Mouse (Mus musculus) embryonic fibroblast, embryonic 13.5 days (primary cell): ENCODE results near the gene Chpf2.

ENCODE experiments used
- CTCF ChIP-seq: IDR thresholded peaks from 2 replicates; pipeline ENCODE4 v1.5.1; 2011; ENCODE audit warnings: mild to moderate bottlenecking, control low read depth, low read length, moderate library complexity, borderline replicate concordance; ENCODE audit not compliant: insufficient read depth
- POLR2A ChIP-seq: IDR thresholded peaks from 2 replicates; pipeline ENCODE4 v1.6.1; 2011; ENCODE audit warnings: low read depth, mild to moderate bottlenecking, control low read depth, low read length, moderate library complexity

DNA sequence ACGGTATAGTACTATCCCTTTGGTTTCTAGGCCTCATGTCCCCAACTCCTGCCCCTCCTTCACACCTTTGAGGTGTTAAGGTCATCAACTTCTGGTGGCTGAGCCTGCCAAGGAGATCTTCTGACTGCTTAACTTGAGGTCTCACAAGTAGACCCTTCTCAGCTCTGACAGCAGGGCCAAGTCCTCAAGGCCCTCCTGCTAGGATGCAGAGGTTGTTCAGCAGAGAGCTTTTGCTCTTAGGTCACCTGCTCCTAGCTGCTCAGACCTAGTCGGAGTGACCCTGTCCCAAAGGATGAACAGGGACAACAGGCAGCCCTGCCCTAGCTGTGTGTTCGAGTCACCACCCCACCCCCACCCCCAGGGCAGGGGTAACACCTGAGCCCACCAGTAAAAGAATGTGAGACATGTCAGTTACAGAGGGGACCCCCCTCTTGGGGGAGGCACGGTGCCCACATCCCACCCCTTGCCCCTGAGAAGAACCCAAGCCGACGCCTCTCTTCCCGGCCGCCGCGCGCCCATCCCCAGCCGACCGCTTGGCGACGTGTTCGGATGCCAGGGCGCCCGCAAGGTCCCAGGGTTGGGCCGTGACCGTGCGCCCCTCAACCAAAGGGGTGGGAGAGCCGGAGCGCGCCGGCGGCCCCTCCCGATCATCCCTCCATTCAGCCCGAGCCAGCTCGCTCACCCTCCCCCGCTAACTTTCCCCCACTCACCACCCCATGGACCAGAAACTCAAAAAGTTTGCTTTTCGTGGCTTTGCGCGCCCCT, 14.7 kb downstream of the Chpf2 start:
- TF ChIP-seq POLR2A (no peak), CTCF (no peak)
